Comparison of ENCODE assay signal across 17 mouse cellular contexts in the genomic region with DNA sequence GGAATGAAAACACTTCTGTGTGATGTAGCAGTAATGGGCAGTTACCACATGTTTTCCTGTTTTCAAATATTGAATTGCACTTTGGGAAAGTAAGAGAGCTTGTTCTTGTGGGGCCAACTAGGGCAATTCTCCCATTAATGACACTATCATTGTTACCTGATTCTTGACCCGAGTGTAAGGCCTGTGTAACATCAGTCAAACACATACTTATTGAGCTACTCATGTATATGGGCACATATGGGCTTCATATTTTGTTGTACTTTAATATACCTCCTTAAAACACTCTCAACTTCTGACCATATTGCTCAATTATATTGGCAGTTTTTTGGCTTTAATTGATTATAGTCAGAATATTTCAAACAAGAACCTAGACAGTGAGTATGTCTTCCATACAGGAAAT.
"Had no signal": no experiment of that assay in that cellular context is flagged by ENCODE, and none has a peak within 500 bp of the region (broad histone marks: within the 10 kb centered on the region; RNA-seq: fewer than 3 reads in every experiment).

No protein-coding gene starts in this region.

- H3K36me3 ChIP-seq: neural tube, embryonic 12.5 days; neural tube, embryonic 13.5 days; neural tube, embryonic 15.5 days; stomach, embryonic 15.5 days had no signal

- H3K4me2 ChIP-seq: neural tube, embryonic 12.5 days; neural tube, embryonic 13.5 days; neural tube, embryonic 15.5 days; stomach, embryonic 15.5 days had no signal

- H3K27ac ChIP-seq: neural tube, embryonic 12.5 days; neural tube, embryonic 13.5 days; neural tube, embryonic 15.5 days; stomach, embryonic 15.5 days; stomach, postnatal 0 days had no signal

- H3K4me3 ChIP-seq: neural tube, embryonic 12.5 days; neural tube, embryonic 13.5 days; neural tube, embryonic 15.5 days; stomach, embryonic 15.5 days had no signal

- H3K27me3 ChIP-seq: neural tube, embryonic 12.5 days; neural tube, embryonic 13.5 days; neural tube, embryonic 15.5 days; stomach, embryonic 15.5 days had no signal

- H3K9me3 ChIP-seq: neural tube, embryonic 12.5 days; neural tube, embryonic 13.5 days; neural tube, embryonic 15.5 days; stomach, embryonic 15.5 days had no signal

- H3K4me1 ChIP-seq: neural tube, embryonic 12.5 days; neural tube, embryonic 13.5 days; neural tube, embryonic 15.5 days; stomach, embryonic 15.5 days had no signal

- DNase-seq: retina, postnatal 1 day; right cerebral cortex, adult 18-20 months; right cerebral cortex, postnatal 14 days; right cerebral cortex, postnatal 25 days; right cerebral cortex, postnatal 4 days; spleen, adult 18-20 months; thymus, adult 18-20 months; thymus, adult 2 months; thymus, postnatal 14 days; thymus, postnatal 25 days; thymus, postnatal 36 days; thymus, postnatal 4 days had no signal

- H3K9ac ChIP-seq: neural tube, embryonic 12.5 days; neural tube, embryonic 13.5 days; neural tube, embryonic 15.5 days; stomach, embryonic 15.5 days had no signal
